Mouse (Mus musculus): ENCODE measurements at regions not wholly inside any gene's neighbourhood (a gene's known extent, or its start where the extent isn't known, plus 50 kb on each side); places are given as distances from the start of the nearest gene placed in this dataset.

GRCm38 (mm10) chr2:74199550-74199949, 288.4 kb upstream of the Atp5g3 start:
- no peak for DNase-seq (ENCODE audit: low read depth, low spot score)

GRCm38 (mm10) chr2:74187963-74188790, 277.1 kb upstream of the Atp5g3 start:
- DNase-seq (ENCODE audit: low read depth, low spot score): no peak

GRCm38 (mm10) chr2:74178106-74178505, 267.0 kb upstream of the Atp5g3 start:
- DNase-seq (ENCODE audit: low read depth, low spot score): no peak

- no peak for DNase-seq (ENCODE audit: low read depth, low spot score)
Observed at GRCm38 (mm10) chr2:74168776-74169570, 257.8 kb upstream of the Atp5g3 start.

GRCm38 (mm10) chr2:74168307-74168706, 257.2 kb upstream of the Atp5g3 start:
- no peak for DNase-seq (ENCODE audit: low read depth, low spot score)

GRCm38 (mm10) chr2:74154062-74154461, 242.9 kb upstream of the Atp5g3 start:
- DNase-seq (ENCODE audit: low read depth, low spot score): no peak

GRCm38 (mm10) chr2:74153247-74153850, 242.2 kb upstream of the Atp5g3 start:
- DNase-seq (ENCODE audit: low read depth, low spot score): no peak

GRCm38 (mm10) chr2:74152534-74153246, 241.6 kb upstream of the Atp5g3 start:
- DNase-seq (ENCODE audit: low read depth, low spot score): no peak

- no peak for DNase-seq (ENCODE audit: low read depth, low spot score)
Observed at GRCm38 (mm10) chr2:74147193-74147592, 236.1 kb upstream of the Atp5g3 start.

GRCm38 (mm10) chr2:74136624-74137003, 225.5 kb upstream of the Atp5g3 start:
- DNase-seq (ENCODE audit: low read depth, low spot score): no peak

- DNase-seq (ENCODE audit: low read depth, low spot score): no peak
Observed at GRCm38 (mm10) chr2:74135963-74136623, 225.0 kb upstream of the Atp5g3 start.

- no peak for DNase-seq (ENCODE audit: low read depth, low spot score)
Observed at GRCm38 (mm10) chr2:74130141-74130588, 219.0 kb upstream of the Atp5g3 start.

- DNase-seq (ENCODE audit: low read depth, low spot score): no peak
Observed at GRCm38 (mm10) chr2:74128782-74129538, 217.8 kb upstream of the Atp5g3 start.

- DNase-seq (ENCODE audit: low read depth, low spot score): no peak
Observed at GRCm38 (mm10) chr2:74127136-74127535, 216.0 kb upstream of the Atp5g3 start.

- DNase-seq (ENCODE audit: low read depth, low spot score): no peak
Observed at GRCm38 (mm10) chr2:74124252-74124651, 213.1 kb upstream of the Atp5g3 start.

GRCm38 (mm10) chr2:74123360-74124074, 212.4 kb upstream of the Atp5g3 start:
- DNase-seq (ENCODE audit: low read depth, low spot score): no peak

GRCm38 (mm10) chr2:74122937-74123336, 211.8 kb upstream of the Atp5g3 start:
- DNase-seq (ENCODE audit: low read depth, low spot score): no peak

GRCm38 (mm10) chr2:74120051-74120450, 208.9 kb upstream of the Atp5g3 start:
- DNase-seq (ENCODE audit: low read depth, low spot score): no peak

- DNase-seq (ENCODE audit: low read depth, low spot score): no peak
Observed at GRCm38 (mm10) chr2:74119167-74119937, 208.2 kb upstream of the Atp5g3 start.

Data from brain, embryonic 18.5 days (tissue).